Mouse (Mus musculus): ENCODE measurements at regions not wholly inside any gene's neighbourhood (a gene's known extent, or its start where the extent isn't known, plus 50 kb on each side); places are given as distances from the start of the nearest gene placed in this dataset.

DNA sequence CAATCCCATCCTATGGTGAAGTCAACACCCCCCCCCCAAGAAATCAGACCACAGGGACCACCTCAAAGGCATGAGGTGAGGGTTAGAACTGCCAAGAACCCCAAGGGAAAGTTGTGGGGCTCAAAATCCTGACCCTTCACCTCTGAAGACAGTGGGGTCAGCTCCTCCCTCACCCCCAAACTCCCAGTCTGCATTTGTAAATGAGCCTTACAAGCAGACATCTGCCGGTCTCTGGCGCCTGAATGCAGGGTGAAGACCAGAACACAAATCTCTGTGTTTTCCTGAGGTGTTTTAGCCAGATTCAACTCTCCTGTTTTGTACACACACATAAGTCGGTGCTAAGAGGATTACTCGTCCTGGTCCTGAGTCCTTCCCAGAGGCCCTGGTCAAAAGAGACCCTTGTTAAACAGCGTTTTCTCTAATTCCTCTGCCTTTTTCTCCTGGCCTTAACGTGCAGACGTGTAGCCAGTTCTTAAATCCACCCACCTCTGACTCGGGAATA, 61.9 kb downstream of the Cpn2 start:
- CTCF ChIA-PET = interaction anchor here in 3 of 4 experiments (0.6 to 2.2 kb wide), 8 partner anchors 19 to 357 kb away, joined by 3 to 6 read pairs (median 4); no protein-coding TSS in a partner anchor
- POLR2A ChIA-PET = interaction anchor here (0.6 to 3.3 kb wide), 35 partner anchors 8 to 564 kb away, joined by 3 to 30 read pairs (median 4); partner anchors contain the start of gene Hes1 (in 2 of the 4)

DNA sequence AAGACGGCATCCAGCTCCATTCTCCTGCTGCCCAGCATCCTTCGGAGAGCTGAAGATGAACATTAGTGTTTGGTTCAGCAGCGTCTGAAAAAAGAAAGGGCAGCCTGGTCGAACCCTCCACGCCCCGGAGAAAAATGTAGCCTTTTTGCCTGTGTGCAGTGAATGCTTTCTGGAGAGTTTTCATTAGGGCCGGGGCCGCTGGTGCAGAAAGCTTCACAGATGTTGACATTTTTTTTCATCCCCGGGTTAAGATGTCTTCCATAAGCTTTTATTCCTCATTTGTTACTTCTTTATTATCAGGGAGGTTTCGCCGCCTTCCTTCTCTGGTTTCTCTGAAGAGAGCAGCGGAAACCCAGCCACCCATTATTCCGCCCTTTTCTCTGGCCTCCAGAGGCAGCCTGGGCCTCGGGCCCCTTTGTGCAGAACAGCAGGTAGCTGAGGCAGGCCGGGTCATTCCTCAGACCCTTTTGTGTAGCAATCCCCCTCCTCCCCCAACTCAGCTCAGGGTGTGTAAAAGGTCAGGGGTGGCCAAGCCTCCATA, 61.4 kb downstream of the Cpn2 start:
- CTCF ChIA-PET = interaction anchor here in 3 of 4 experiments (0.6 to 2.2 kb wide), 8 partner anchors 20 to 358 kb away, joined by 3 to 6 read pairs (median 4); no protein-coding TSS in a partner anchor
- POLR2A ChIA-PET = interaction anchor here (0.6 to 3.3 kb wide), 35 partner anchors 8 to 564 kb away, joined by 3 to 30 read pairs (median 4); partner anchors contain the start of gene Hes1 (in 2 of the 4)
